Mouse (Mus musculus) cerebellum, adult 2 months (tissue): ENCODE data around the gene Dvl2. TPM values are rescaled to one million over a fixed set of nuclear protein-coding genes. Genes with fewer than 3 reads are reported as not detected.

ENCODE experiments used
- DNase-seq, 2 experiments: peaks; one replicate each; pipeline ENCODE4 v3.0.0; 2021
- H3K27ac ChIP-seq: fragments of 200-500 bp; 2 replicates; pipeline ENCODE4 v1.5.1; 2012; ENCODE audit warnings: low read length, control low read depth, inconsistent platforms; ENCODE audit not compliant: insufficient read depth
- H3K27me3 ChIP-seq: fragments of 200-500 bp; 2 replicates; pipeline ENCODE4 v1.6.1; 2012; ENCODE audit warnings: inconsistent platforms, mild to moderate bottlenecking, low read length, moderate library complexity; ENCODE audit not compliant: control insufficient read depth, insufficient read depth
- H3K4me1 ChIP-seq: fragments of 200-500 bp; 2 replicates; pipeline ENCODE4 v1.6.1; 2011; ENCODE audit warnings: low read length; ENCODE audit not compliant: control insufficient read depth, insufficient read depth
- H3K4me3 ChIP-seq: fragments of 200-500 bp; replicated peaks from 2 replicates; pipeline ENCODE3; 2011; ENCODE audit warnings: mild to moderate bottlenecking, low read depth, low read length, control low read depth; ENCODE audit not compliant: insufficient read depth
- CTCF ChIP-seq: fragments of 200-500 bp; IDR thresholded peaks from 2 replicates; pipeline ENCODE4 v1.5.1; 2011; ENCODE audit warnings: low read depth, mild to moderate bottlenecking, control low read depth, low read length, moderate library complexity, borderline replicate concordance; ENCODE audit not compliant: insufficient read depth
- POLR2A ChIP-seq: fragments of 200-500 bp; IDR thresholded peaks from 2 replicates; pipeline ENCODE4 v1.6.1; 2011; ENCODE audit warnings: low read length, control low read depth, borderline replicate concordance; ENCODE audit not compliant: insufficient read depth
- WGBS: fragments of 180-500 bp; shearing (Covaris S2); methylation state at CpG from one replicate; pipeline ENCODE4 v1.1.7; 2018; 5-methylcytosine and 5-hydroxymethylcytosine counted together
- polyA plus RNA-seq: library from polyadenylated mRNA; depleted of rRNA; stranded (reverse); fragments of >200 nt; gene quantifications from 2 replicates; pipeline ENCODE4 v1.2.3, GENCODE M21; 2012

Dvl2 gene
- polyA plus RNA-seq, 1 experiment = 27.2 TPM

- Histone ChIP-seq H3K27me3 (no peaks in the 10 kb centered on the region), H3K27ac (peak overlapping the region; percentile 41; the same call in 1 of the 2 replicates), H3K4me1 (peaks cover 16% of the 10 kb centered on the region; the same call in 1 of the 2 replicates), H3K4me3 (peak overlapping the region; percentile 53)
- peak; percentile 67 to 75 for DNase-seq
- TF ChIP-seq CTCF (no peak), POLR2A (no peak)
- 5% methylated on average over 20 of the region's 20 CpGs for WGBS
Observed at GRCm38 (mm10) chr11:70029130-70029801, 28.9 kb downstream of the Dvl2 start.

- DNase-seq = no peak
- WGBS = 22% methylated on average over 11 of the region's 11 CpGs
- TF ChIP-seq CTCF = no peak
- TF ChIP-seq POLR2A = no peak
- no peak overlapping the region for H3K4me3 ChIP-seq
- no peaks in the 10 kb centered on the region for H3K27me3 ChIP-seq
- H3K4me1 ChIP-seq = peaks cover 11% of the 10 kb centered on the region; the same call in 1 of the 2 replicates
- no peak overlapping the region; the same call in 1 of the 2 replicates for H3K27ac ChIP-seq
Observed at GRCm38 (mm10) chr11:70029829-70030550, 29.6 kb downstream of the Dvl2 start.

GRCm38 (mm10) chr11:70030651-70031320 lies 30.4 kb downstream of the Dvl2 start:
- TF ChIP-seq POLR2A = no peak
- TF ChIP-seq CTCF = no peak
- H3K27ac ChIP-seq = no peak overlapping the region; the same call in 1 of the 2 replicates
- peaks cover 11% of the 10 kb centered on the region; the same call in 1 of the 2 replicates for H3K4me1 ChIP-seq
- DNase-seq = no peak
- 84% methylated on average over 28 of the region's 28 CpGs for WGBS
- H3K4me3 ChIP-seq = no peak overlapping the region
- no peaks in the 10 kb centered on the region for H3K27me3 ChIP-seq

- H3K27me3 ChIP-seq = no peaks in the 10 kb centered on the region
- no peak overlapping the region for H3K4me3 ChIP-seq
- WGBS = 95% methylated on average over 11 of the region's 11 CpGs
- peaks cover 11% of the 10 kb centered on the region; the same call in 1 of the 2 replicates for H3K4me1 ChIP-seq
- no peak for DNase-seq
- no peak overlapping the region for H3K27ac ChIP-seq
- TF ChIP-seq CTCF (no peak), POLR2A (no peak)
Observed at GRCm38 (mm10) chr11:70031321-70031670, 30.9 kb downstream of the Dvl2 start.

GRCm38 (mm10) chr11:70038174-70038573 lies 37.8 kb downstream of the Dvl2 start:
- peaks cover 21% of the 10 kb centered on the region for H3K4me1 ChIP-seq
- H3K27me3 ChIP-seq = no peaks in the 10 kb centered on the region
- no peak overlapping the region for H3K4me3 ChIP-seq
- TF ChIP-seq CTCF (no peak), POLR2A (no peak)
- H3K27ac ChIP-seq = no peak overlapping the region
- no peak for DNase-seq
- WGBS = 82% methylated on average over 7 of the region's 7 CpGs

GRCm38 (mm10) chr11:70039631-70040030 lies 39.2 kb downstream of the Dvl2 start:
- DNase-seq = no peak
- Histone ChIP-seq H3K4me1 (peaks cover 21% of the 10 kb centered on the region), H3K27me3 (no peaks in the 10 kb centered on the region), H3K4me3 (no peak overlapping the region), H3K27ac (no peak overlapping the region)
- TF ChIP-seq POLR2A (no peak), CTCF (no peak)
- 79% methylated on average over 10 of the region's 10 CpGs for WGBS

GRCm38 (mm10) chr11:70040184-70040583 lies 39.8 kb downstream of the Dvl2 start:
- H3K4me1 ChIP-seq = peaks cover 21% of the 10 kb centered on the region
- no peaks in the 10 kb centered on the region for H3K27me3 ChIP-seq

More at GRCm38 (mm10) chr11:70040184-70040583, 39.8 kb downstream of the Dvl2 start:
- H3K27ac ChIP-seq = peak overlapping the region; percentile 63
- H3K4me3 ChIP-seq = no peak overlapping the region
- DNase-seq = peak in 1 of 2 experiments; percentile 46
- TF ChIP-seq CTCF (no peak), POLR2A (no peak)
- 37% methylated on average over 7 of the region's 7 CpGs for WGBS
